Mouse (Mus musculus) lung, postnatal 0 days (tissue): ENCODE measurements at regions not wholly inside any gene's neighbourhood (a gene's known extent, or its start where the extent isn't known, plus 50 kb on each side); places are given as distances from the start of the nearest gene placed in this dataset.
A peak's percentile ranks its signal among the peaks of the same experiment; 100 is the strongest.

ENCODE experiments used
- ATAC-seq: fragments of 200-750 bp; cut with Nextera tagmentation; 2 replicates; pipeline ENCODE4 v1.8.0; 2017; ENCODE audit warnings: moderate library complexity
- DNase-seq: peaks from one replicate; pipeline ENCODE4 v3.0.0-alpha.2; 2016; ENCODE audit warnings: low spot score
- H3K27ac ChIP-seq: fragments of 300-500 bp; sonication (generic); 2 replicates; pipeline ENCODE4 v1.5.1; 2014; ENCODE audit warnings: antibody characterized with exemption, mild to moderate bottlenecking, low read length, mixed read lengths
- H3K27me3 ChIP-seq: fragments of 300-500 bp; sonication (generic); replicated peaks from 2 replicates; pipeline ENCODE4 v1.6.1; 2014; ENCODE audit warnings: low read length, mixed read lengths; ENCODE audit not compliant: insufficient read depth
- H3K36me3 ChIP-seq: fragments of 300-500 bp; sonication (generic); 2 replicates; pipeline ENCODE4 v1.6.1; 2014; ENCODE audit warnings: low read length, mixed read lengths; ENCODE audit not compliant: insufficient read depth
- H3K4me1 ChIP-seq: fragments of 300-500 bp; sonication (generic); 2 replicates; pipeline ENCODE4 v1.6.1; 2014; ENCODE audit warnings: antibody characterized with exemption, low read depth, low read length, mixed read lengths; ENCODE audit not compliant: insufficient read depth
- H3K4me2 ChIP-seq: fragments of 300-500 bp; sonication (generic); replicated peaks from 2 replicates; pipeline ENCODE4 v1.6.1; 2014; ENCODE audit warnings: low read depth, mild to moderate bottlenecking, low read length, moderate library complexity, mixed read lengths
- H3K4me3 ChIP-seq: fragments of 300-500 bp; sonication (generic); 2 replicates; pipeline ENCODE4 v1.5.1; 2014; ENCODE audit warnings: low read depth, low read length
- H3K9ac ChIP-seq: fragments of 300-500 bp; sonication (generic); replicated peaks from 2 replicates; pipeline ENCODE4 v1.6.1; 2014; ENCODE audit warnings: low read depth, mild to moderate bottlenecking
- H3K9me3 ChIP-seq: fragments of 300-500 bp; sonication (generic); 2 replicates; pipeline ENCODE4 v1.6.1; 2016; ENCODE audit warnings: low read length, mixed read lengths
- CTCF ChIP-seq: IDR thresholded peaks from 2 replicates; pipeline ENCODE4 v1.5.1; 2016; ENCODE audit warnings: antibody characterized with exemption, mild to moderate bottlenecking
- EP300 ChIP-seq: IDR thresholded peaks from 2 replicates; pipeline ENCODE4 v1.6.1; 2016; ENCODE audit warnings: antibody characterized with exemption, mild to moderate bottlenecking, control low read depth
- WGBS: fragments of 180-500 bp; shearing (Covaris S2); extraction: QIAGEN DNeasy Blood & Tissue Kit; methylation state at CpG from one replicate; pipeline ENCODE4 v1.1.7; 2014; 5-methylcytosine and 5-hydroxymethylcytosine counted together

GRCm38 (mm10) chr15:13455560-13456219, 282.2 kb upstream of the Cdh6 start:
- Histone ChIP-seq H3K4me2 (no peak overlapping the region), H3K4me1 (no peaks in the 10 kb centered on the region), H3K27me3 (no peaks in the 10 kb centered on the region), H3K9ac (no peak overlapping the region), H3K9me3 (no peaks in the 10 kb centered on the region), H3K36me3 (no peaks in the 10 kb centered on the region), H3K4me3 (no peak overlapping the region), H3K27ac (no peak overlapping the region)
- DNase-seq (no peak), ATAC-seq (no peak)
- no peak for TF ChIP-seq CTCF
- no peak for TF ChIP-seq EP300
- WGBS = 79% methylated on average over 8 of the region's 8 CpGs

- ATAC-seq = no peak
Measured at GRCm38 (mm10) chr15:13450385-13450784, 276.9 kb upstream of the Cdh6 start.

GRCm38 (mm10) chr15:13434608-13435007, 261.1 kb upstream of the Cdh6 start:
- ATAC-seq (peak; percentile 46), DNase-seq (peak; percentile 27)

More at GRCm38 (mm10) chr15:13450385-13450784, 276.9 kb upstream of the Cdh6 start:
- Histone ChIP-seq H3K4me1 (no peaks in the 10 kb centered on the region), H3K36me3 (no peaks in the 10 kb centered on the region), H3K27ac (no peak overlapping the region), H3K9me3 (no peaks in the 10 kb centered on the region), H3K4me2 (no peak overlapping the region), H3K9ac (no peak overlapping the region), H3K4me3 (no peak overlapping the region), H3K27me3 (no peaks in the 10 kb centered on the region)
- TF ChIP-seq CTCF (no peak), EP300 (no peak)
- DNase-seq = no peak
- WGBS = 85% methylated on average over 5 of the region's 5 CpGs

GRCm38 (mm10) chr15:13432971-13433370, 259.5 kb upstream of the Cdh6 start:
- ATAC-seq = no peak
- H3K4me1 ChIP-seq = no peaks in the 10 kb centered on the region
- no peak overlapping the region for H3K4me2 ChIP-seq
- no peak overlapping the region for H3K4me3 ChIP-seq
- no peaks in the 10 kb centered on the region for H3K27me3 ChIP-seq
- 66% methylated on average over 2 of the region's 2 CpGs for WGBS
- no peaks in the 10 kb centered on the region for H3K36me3 ChIP-seq
- TF ChIP-seq CTCF (no peak), EP300 (no peak)
- no peak for DNase-seq
- H3K27ac ChIP-seq = no peak overlapping the region
- H3K9me3 ChIP-seq = no peaks in the 10 kb centered on the region
- no peak overlapping the region for H3K9ac ChIP-seq

More at GRCm38 (mm10) chr15:13434608-13435007, 261.1 kb upstream of the Cdh6 start:
- Histone ChIP-seq H3K4me2 (no peak overlapping the region), H3K36me3 (no peaks in the 10 kb centered on the region), H3K4me3 (no peak overlapping the region), H3K9me3 (no peaks in the 10 kb centered on the region), H3K27me3 (no peaks in the 10 kb centered on the region), H3K4me1 (no peaks in the 10 kb centered on the region), H3K9ac (no peak overlapping the region), H3K27ac (no peak overlapping the region)
- TF ChIP-seq EP300 = no peak
- no peak for TF ChIP-seq CTCF
- WGBS = 56% methylated on average over 1 of the region's 1 CpGs

- ATAC-seq = peak; percentile 49
Measured at GRCm38 (mm10) chr15:13419616-13420015, 246.1 kb upstream of the Cdh6 start.

GRCm38 (mm10) chr15:13410065-13410688, 236.7 kb upstream of the Cdh6 start:
- Histone ChIP-seq H3K9me3 (no peaks in the 10 kb centered on the region), H3K27me3 (no peaks in the 10 kb centered on the region), H3K9ac (no peak overlapping the region), H3K36me3 (no peaks in the 10 kb centered on the region), H3K4me3 (no peak overlapping the region), H3K4me1 (no peaks in the 10 kb centered on the region), H3K4me2 (no peak overlapping the region), H3K27ac (no peak overlapping the region)
- no peak for DNase-seq
- no peak for ATAC-seq
- 43% methylated on average over 11 of the region's 11 CpGs for WGBS
- TF ChIP-seq EP300 (no peak), CTCF (no peak)

More at GRCm38 (mm10) chr15:13419616-13420015, 246.1 kb upstream of the Cdh6 start:
- 14% methylated on average over 3 of the region's 3 CpGs for WGBS
- Histone ChIP-seq H3K4me1 (no peaks in the 10 kb centered on the region), H3K9ac (no peak overlapping the region), H3K27me3 (no peaks in the 10 kb centered on the region), H3K9me3 (no peaks in the 10 kb centered on the region), H3K27ac (no peak overlapping the region), H3K36me3 (no peaks in the 10 kb centered on the region), H3K4me2 (no peak overlapping the region), H3K4me3 (no peak overlapping the region)
- TF ChIP-seq CTCF (no peak), EP300 (no peak)
- no peak for DNase-seq
